Mouse (Mus musculus) limb, embryonic 13.5 days (tissue): ENCODE results near the gene Cobl. TPM values are rescaled to one million over a fixed set of nuclear protein-coding genes. Genes with fewer than 3 reads are reported as not detected.

ENCODE experiments used
- ATAC-seq: fragments of 200-750 bp; cut with Nextera tagmentation; 2 replicates; pipeline ENCODE4 v1.8.0; 2017; ENCODE audit warnings: low read depth, moderate number of reproducible peaks, moderate TSS enrichment; ENCODE audit not compliant: low FRiP score
- H3K27ac ChIP-seq: fragments of 300-500 bp; sonication (generic); 2 replicates; pipeline ENCODE4 v1.5.1; 2015; ENCODE audit warnings: inconsistent platforms, mild to moderate bottlenecking, moderate library complexity
- H3K27me3 ChIP-seq: fragments of 300-500 bp; sonication (generic); 2 replicates; pipeline ENCODE4 v1.6.1; 2015; ENCODE audit warnings: mild to moderate bottlenecking, inconsistent platforms
- H3K36me3 ChIP-seq: fragments of 300-500 bp; sonication (generic); 2 replicates; pipeline ENCODE4 v1.6.1; 2015; ENCODE audit warnings: inconsistent platforms, mild to moderate bottlenecking, moderate library complexity
- H3K4me1 ChIP-seq: fragments of 300-500 bp; sonication (generic); 2 replicates; pipeline ENCODE4 v1.6.1; 2015; ENCODE audit warnings: inconsistent platforms
- H3K4me2 ChIP-seq: fragments of 300-500 bp; sonication (generic); replicated peaks from 2 replicates; pipeline ENCODE4 v1.6.1; 2015; ENCODE audit warnings: inconsistent platforms, mild to moderate bottlenecking, moderate library complexity
- H3K4me3 ChIP-seq: fragments of 300-500 bp; sonication (generic); 2 replicates; pipeline ENCODE4 v1.5.1; 2015; ENCODE audit warnings: moderate library complexity, mild to moderate bottlenecking, inconsistent platforms
- H3K9ac ChIP-seq: fragments of 300-500 bp; sonication (generic); 2 replicates; pipeline ENCODE4 v1.6.1; 2015; ENCODE audit warnings: mild to moderate bottlenecking, inconsistent platforms
- H3K9me3 ChIP-seq: fragments of 300-500 bp; sonication (generic); 2 replicates; pipeline ENCODE4 v1.6.1; 2016; ENCODE audit warnings: inconsistent platforms
- WGBS: fragments of 180-500 bp; shearing (Covaris S2); methylation state at CpG from one replicate; pipeline ENCODE4 v1.1.7; 2015; 5-methylcytosine and 5-hydroxymethylcytosine counted together
- polyA plus RNA-seq: library from polyadenylated mRNA; unstranded; fragments of >200 nt; fragmentation: Nextera tagmentation; extraction: Ambion mirVana; gene quantifications from 2 replicates; pipeline ENCODE4 v1.2.1, GENCODE M21; 2015

Gene Cobl
- polyA plus RNA-seq, 1 experiment from 2014 or later: 17.8 TPM

- Histone ChIP-seq H3K36me3 (no peaks in the 10 kb centered on the region), H3K27ac (no peak overlapping the region), H3K27me3 (no peaks in the 10 kb centered on the region), H3K4me3 (no peak overlapping the region), H3K4me2 (no peak overlapping the region), H3K9me3 (no peaks in the 10 kb centered on the region), H3K4me1 (no peaks in the 10 kb centered on the region), H3K9ac (no peak overlapping the region)
- no peak for ATAC-seq
- WGBS: 71% methylated on average over 1 of the region's 1 CpGs
Measured at GRCm38 (mm10) chr11:12321445-12321844, 143.3 kb downstream of the Cobl start.

- Histone ChIP-seq H3K4me1 (no peaks in the 10 kb centered on the region), H3K4me3 (no peak overlapping the region), H3K27ac (no peak overlapping the region), H3K36me3 (no peaks in the 10 kb centered on the region), H3K9me3 (no peaks in the 10 kb centered on the region), H3K4me2 (no peak overlapping the region), H3K27me3 (no peaks in the 10 kb centered on the region), H3K9ac (no peak overlapping the region)
- 91% methylated on average over 3 of the region's 3 CpGs for WGBS
- no peak for ATAC-seq
Measured at GRCm38 (mm10) chr11:12319318-12319717, 145.4 kb downstream of the Cobl start.

- Histone ChIP-seq H3K27ac (no peak overlapping the region), H3K4me3 (no peak overlapping the region), H3K27me3 (no peaks in the 10 kb centered on the region), H3K9ac (no peak overlapping the region), H3K36me3 (no peaks in the 10 kb centered on the region), H3K4me2 (no peak overlapping the region), H3K4me1 (no peaks in the 10 kb centered on the region), H3K9me3 (no peaks in the 10 kb centered on the region)
- ATAC-seq: no peak
- 74% methylated on average over 3 of the region's 3 CpGs for WGBS
Measured at GRCm38 (mm10) chr11:12315670-12316069, 149.1 kb downstream of the Cobl start.

- Histone ChIP-seq H3K36me3 (no peaks in the 10 kb centered on the region), H3K4me3 (no peak overlapping the region), H3K9ac (no peak overlapping the region), H3K9me3 (no peaks in the 10 kb centered on the region), H3K27ac (no peak overlapping the region), H3K4me2 (no peak overlapping the region), H3K27me3 (no peaks in the 10 kb centered on the region), H3K4me1 (no peaks in the 10 kb centered on the region)
- WGBS: 75% methylated on average over 6 of the region's 6 CpGs
- ATAC-seq: no peak
Measured at GRCm38 (mm10) chr11:12314278-12315043, 150.3 kb downstream of the Cobl start.

- no peak overlapping the region for H3K27ac ChIP-seq
- H3K4me3 ChIP-seq: no peak overlapping the region
- no peak overlapping the region for H3K4me2 ChIP-seq
- H3K9me3 ChIP-seq: no peaks in the 10 kb centered on the region
- 78% methylated on average over 6 of the region's 6 CpGs for WGBS
- no peak for ATAC-seq
- H3K9ac ChIP-seq: no peak overlapping the region
- H3K4me1 ChIP-seq: no peaks in the 10 kb centered on the region
- no peaks in the 10 kb centered on the region for H3K36me3 ChIP-seq
- H3K27me3 ChIP-seq: no peaks in the 10 kb centered on the region
Measured at GRCm38 (mm10) chr11:12311419-12311818, 153.3 kb downstream of the Cobl start.

- ATAC-seq: no peak
- H3K9ac ChIP-seq: no peak overlapping the region
- 43% methylated on average over 3 of the region's 3 CpGs for WGBS
Measured at GRCm38 (mm10) chr11:12309423-12310023, 155.2 kb downstream of the Cobl start.

GRCm38 (mm10) chr11:12304879-12305278 lies 159.9 kb downstream of the Cobl start:
- Histone ChIP-seq H3K4me3 (no peak overlapping the region), H3K27ac (no peak overlapping the region), H3K4me2 (no peak overlapping the region), H3K36me3 (no peaks in the 10 kb centered on the region), H3K9me3 (no peaks in the 10 kb centered on the region), H3K9ac (no peak overlapping the region), H3K4me1 (peaks cover 3% of the 10 kb centered on the region; the same call in 1 of the 2 replicates), H3K27me3 (no peaks in the 10 kb centered on the region)
- WGBS: 72% methylated on average over 3 of the region's 3 CpGs
- no peak for ATAC-seq

More at GRCm38 (mm10) chr11:12309423-12310023, 155.2 kb downstream of the Cobl start:
- Histone ChIP-seq H3K4me1 (no peaks in the 10 kb centered on the region), H3K36me3 (no peaks in the 10 kb centered on the region), H3K9me3 (no peaks in the 10 kb centered on the region), H3K27ac (no peak overlapping the region), H3K27me3 (no peaks in the 10 kb centered on the region), H3K4me2 (no peak overlapping the region), H3K4me3 (no peak overlapping the region)

- Histone ChIP-seq H3K36me3 (no peaks in the 10 kb centered on the region), H3K27ac (no peak overlapping the region), H3K4me1 (peaks cover 6% of the 10 kb centered on the region; the same call in 1 of the 2 replicates), H3K4me3 (no peak overlapping the region), H3K9ac (no peak overlapping the region), H3K27me3 (no peaks in the 10 kb centered on the region), H3K4me2 (no peak overlapping the region), H3K9me3 (no peaks in the 10 kb centered on the region)
- ATAC-seq: no peak
- WGBS: 18% methylated on average over 5 of the region's 5 CpGs
Measured at GRCm38 (mm10) chr11:12299701-12300446, 164.9 kb downstream of the Cobl start.

- H3K27me3 ChIP-seq: no peaks in the 10 kb centered on the region
- ATAC-seq: no peak
- H3K4me1 ChIP-seq: no peaks in the 10 kb centered on the region
- WGBS: 32% methylated on average over 3 of the region's 3 CpGs
- no peak overlapping the region for H3K9ac ChIP-seq
- H3K9me3 ChIP-seq: no peaks in the 10 kb centered on the region
- no peak overlapping the region for H3K4me2 ChIP-seq
- no peaks in the 10 kb centered on the region for H3K36me3 ChIP-seq
- no peak overlapping the region for H3K27ac ChIP-seq
- H3K4me3 ChIP-seq: no peak overlapping the region
Measured at GRCm38 (mm10) chr11:12291654-12291935, 173.2 kb downstream of the Cobl start.

GRCm38 (mm10) chr11:12290911-12291653 lies 173.7 kb downstream of the Cobl start:
- no peaks in the 10 kb centered on the region for H3K4me1 ChIP-seq
- no peaks in the 10 kb centered on the region for H3K9me3 ChIP-seq
- no peak overlapping the region for H3K4me2 ChIP-seq
- H3K36me3 ChIP-seq: no peaks in the 10 kb centered on the region
- no peaks in the 10 kb centered on the region for H3K27me3 ChIP-seq
- peak; percentile 57; the same call in 1 of the 2 replicates for ATAC-seq
- H3K4me3 ChIP-seq: no peak overlapping the region
- H3K27ac ChIP-seq: no peak overlapping the region
- 49% methylated on average over 7 of the region's 7 CpGs for whole genome bisulfite sequencing
- H3K9ac ChIP-seq: no peak overlapping the region

GRCm38 (mm10) chr11:12285319-12286021 lies 179.3 kb downstream of the Cobl start:
- ATAC-seq: no peak

More at GRCm38 (mm10) chr11:12285319-12286021, 179.3 kb downstream of the Cobl start:
- H3K4me1 ChIP-seq: no peaks in the 10 kb centered on the region
- no peak overlapping the region for H3K27ac ChIP-seq
- no peak overlapping the region for H3K4me3 ChIP-seq
- no peaks in the 10 kb centered on the region for H3K9me3 ChIP-seq
- 83% methylated on average over 4 of the region's 4 CpGs for WGBS
- no peaks in the 10 kb centered on the region for H3K27me3 ChIP-seq
- no peak overlapping the region for H3K9ac ChIP-seq
- no peaks in the 10 kb centered on the region for H3K36me3 ChIP-seq
- H3K4me2 ChIP-seq: no peak overlapping the region
